ENCODE assay signal across 9 mouse cellular contexts in the genomic region with DNA sequence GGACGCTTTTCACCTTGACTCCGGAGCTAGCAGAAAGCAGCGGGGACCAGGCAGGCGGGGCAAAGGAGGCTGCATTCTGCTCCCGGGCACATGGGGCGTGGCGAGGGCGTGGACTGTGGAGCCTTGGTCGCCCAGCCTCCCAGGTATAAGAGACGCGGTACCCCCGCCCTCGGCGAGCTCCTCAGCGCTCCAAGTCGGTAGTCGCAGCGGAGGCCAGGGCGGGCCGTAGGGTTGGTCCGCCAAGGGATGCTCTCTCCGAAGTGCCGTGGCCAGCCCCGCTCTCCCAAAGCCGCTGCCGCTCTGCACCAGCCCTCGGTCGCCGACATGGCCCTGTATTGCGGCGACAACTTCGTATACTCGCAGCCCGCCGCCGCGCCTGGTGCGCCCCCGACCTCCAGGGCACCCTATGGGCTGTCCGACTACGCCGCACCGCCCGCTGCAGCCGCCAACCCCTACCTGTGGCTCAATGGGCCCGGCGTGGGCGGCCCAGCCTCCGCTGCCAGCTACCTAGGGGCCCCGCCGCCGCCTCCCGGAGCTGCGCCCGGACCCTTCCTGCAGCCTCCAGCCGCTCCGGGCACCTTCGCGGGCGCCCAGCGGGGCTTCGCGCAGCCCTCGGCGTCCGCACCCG. TPM values are rescaled to one million over a fixed set of nuclear protein-coding genes. Genes with fewer than 3 reads are reported as not detected.
DNase-seq lines count a peak whose midpoint lies in the region; ATAC-seq and TF ChIP-seq lines count a peak whose summit lies in the region.
"Had no signal": no experiment of that assay in that cellular context is flagged by ENCODE, and none has a peak within 500 bp of the region (broad histone marks: within the 10 kb centered on the region; RNA-seq: fewer than 3 reads in every experiment).

A gene (plus strand): TSS at position 247 of the 628 bp plus-strand sequence.

- H3K27ac ChIP-seq in gastrocnemius, adult 2 months = no peak within 1 kb of the TSS
- H3K27ac ChIP-seq in ES-E14 (ENCODE audit: insufficient read depth, low read depth, low read length, poor library complexity, severe bottlenecking) = no peak within 1 kb of the TSS
- H3K27ac ChIP-seq in embryonic facial prominence, embryonic 15.5 days (replicated peaks) = no peak within 1 kb of the TSS
- H3K27ac ChIP-seq in liver, embryonic 13.5 days = no peak within 1 kb of the TSS

- H3K9ac ChIP-seq in ES-E14 (ENCODE audit: insufficient read depth, low read depth, low read length, poor library complexity, severe bottlenecking) = peak within 1 kb of the TSS; percentile 60
- H3K9ac ChIP-seq in embryonic facial prominence, embryonic 15.5 days = no peak within 1 kb of the TSS
- H3K9ac ChIP-seq in liver, embryonic 13.5 days = no peak within 1 kb of the TSS

- H3K4me3 ChIP-seq in gastrocnemius, adult 2 months = peak within 1 kb of the TSS; percentile 43
- peak within 1 kb of the TSS; percentile 74 to 78 for H3K4me3 ChIP-seq in ES-E14 (ENCODE audit: insufficient read depth in 1 of 2, low read depth in 1 of 2, low read length in 2 of 2, poor library complexity in 1 of 2, severe bottlenecking in 1 of 2)
- peak within 1 kb of the TSS; percentile 48 for H3K4me3 ChIP-seq in embryonic facial prominence, embryonic 15.5 days (replicated peaks)
- H3K4me3 ChIP-seq in liver, embryonic 13.5 days (replicated peaks) = peak within 1 kb of the TSS; percentile 44

- DNase-seq in gastrocnemius, adult 2 months = peak; percentile 23
- DNase-seq in gastrocnemius, adult 18-20 months (ENCODE audit: low spot score) = no peak
- peak; percentile 81 for DNase-seq in ES-E14 (ENCODE audit: low read depth, low spot score)
- peak; percentile 11 for DNase-seq in liver, embryonic 13.5 days
- DNase-seq in naive thymus-derived CD4-positive, alpha-beta T cell, adult 2 months (ENCODE audit: low read depth) = peak; percentile 8
- DNase-seq in frontal cortex, postnatal 14 days (ENCODE audit: low spot score in 2 of 2) = no peak

- H3K9me3 ChIP-seq in ES-E14 (ENCODE audit: control insufficient read depth, insufficient read depth, low read depth, low read length) = no peaks in the 10 kb centered on the region
- H3K9me3 ChIP-seq in embryonic facial prominence, embryonic 15.5 days (replicated peaks) = no peaks in the 10 kb centered on the region
- no peaks in the 10 kb centered on the region for H3K9me3 ChIP-seq in liver, embryonic 13.5 days (replicated peaks)

- peaks cover 0 to 2% of the 10 kb centered on the region in 2 experiments; a peak in 1 of 4 replicates for H3K4me1 ChIP-seq in ES-E14 (ENCODE audit: control insufficient read depth in 2 of 2, insufficient read depth in 2 of 2, low read length in 2 of 2, poor library complexity in 1 of 2)
- peaks cover 14% of the 10 kb centered on the region for H3K4me1 ChIP-seq in embryonic facial prominence, embryonic 15.5 days
- H3K4me1 ChIP-seq in liver, embryonic 13.5 days (replicated peaks) = peaks cover 4% of the 10 kb centered on the region; the same call in 1 of the 2 replicates

- peak within 1 kb of the TSS; percentile 85 for H3K4me2 ChIP-seq in embryonic facial prominence, embryonic 15.5 days (replicated peaks)
- H3K4me2 ChIP-seq in liver, embryonic 13.5 days = peak within 1 kb of the TSS; percentile 49

- H3K36me3 ChIP-seq in ES-E14 (ENCODE audit: control insufficient read depth, insufficient read depth, low read length, poor library complexity, severe bottlenecking) = peaks cover 6% of the 10 kb centered on the region; the same call in 1 of the 2 replicates
- no peaks in the 10 kb centered on the region for H3K36me3 ChIP-seq in embryonic facial prominence, embryonic 15.5 days
- H3K36me3 ChIP-seq in liver, embryonic 13.5 days = no peaks in the 10 kb centered on the region

- in situ Hi-C loops in ES-E14 (cut with MboI; ENCODE audit: low sequenced_read_pairs in 2 of 2, unreplicated experiment in 2 of 2) = no loop called here

- peak; percentile 81 for ATAC-seq in embryonic facial prominence, embryonic 15.5 days (ENCODE audit: insufficient number of reproducible peaks, low FRiP score, low TSS enrichment, low read depth)
- ATAC-seq in inflammation-experienced regulatory T-cells, adult 6 months = peak; percentile 41
- ATAC-seq in liver, embryonic 13.5 days (ENCODE audit: low read depth) = no peak

- under 1% methylated on average over 67 of the region's 67 CpGs for WGBS in embryonic facial prominence, embryonic 15.5 days
- 1% methylated on average over 67 of the region's 67 CpGs for WGBS in liver, embryonic 13.5 days (ENCODE audit: insufficient replicate concordance)

- intact Hi-C loops in gastrocnemius, adult 2 months (cut with DNase I) = loop anchor here (10.0 kb wide), 1 partner anchor 168 kb away; no protein-coding TSS in a partner anchor

- peaks cover 68% of the 10 kb centered on the region for H3K27me3 ChIP-seq in embryonic facial prominence, embryonic 15.5 days
- H3K27me3 ChIP-seq in liver, embryonic 13.5 days = peaks cover 91% of the 10 kb centered on the region

- no peak for TF ChIP-seq CTCF in gastrocnemius, adult 2 months (IDR thresholded peaks at IDR 0.05)

TF ChIP-seq in ES-E14, 5 proteins besides CTCF, POLR2A, EP300 and RAD21:
- no peak for TF ChIP-seq HCFC1 (IDR thresholded peaks at IDR 0.05; ENCODE audit: borderline replicate concordance, insufficient read depth, low read length)
- no peak for TF ChIP-seq ZC3H11A (IDR thresholded peaks at IDR 0.05; ENCODE audit: borderline replicate concordance, low read depth, low read length)
- no peak for TF ChIP-seq MAFK (IDR thresholded peaks at IDR 0.05; ENCODE audit: insufficient read depth, low read depth, low read length)
- no peak for TF ChIP-seq ZNF384 (IDR thresholded peaks at IDR 0.05; ENCODE audit: low read depth, low read length)
- TF ChIP-seq CHD2 (IDR thresholded peaks at IDR 0.05; ENCODE audit: low read depth, low read length) = no peak

RNA-seq across cellular contexts. Expression of the gene that starts here (rescaled TPM):
- total RNA-seq in gastrocnemius, adult 2 months (2021) = not detected
- not detected for total RNA-seq in gastrocnemius, adult 18-20 months (2021)
- total RNA-seq in ES-E14 (2012; rRNA removed) = 3.5 and 4.2 TPM in 2 replicates
- 2.0 and 2.1 TPM in 2 replicates for polyA plus RNA-seq in embryonic facial prominence, embryonic 15.5 days (2015; fragmentation: Nextera tagmentation; extraction: Ambion mirVana)
- polyA plus RNA-seq in inflammation-experienced regulatory T-cells, adult 6 months (2017; shearing (Covaris generic)) = not detected
- polyA plus RNA-seq in liver, embryonic 13.5 days (2015; fragmentation: Nextera tagmentation; extraction: Ambion mirVana) = not detected in 2 replicates
- polyA plus RNA-seq: frontal cortex, adult 2 months had no signal

Comparison
In these comparisons a context has a peak if more than half of its experiments do, and no peak if none do; other contexts are left out.
1. Peak in DNase-seq and H3K4me3 ChIP-seq in gastrocnemius, adult 2 months; RNA of the gene not detected or under 1 TPM.
2. Peak in ATAC-seq in inflammation-experienced regulatory T-cells, adult 6 months; RNA of the gene not detected or under 1 TPM.
3. Peak in DNase-seq, H3K4me3 ChIP-seq and H3K4me2 ChIP-seq in liver, embryonic 13.5 days; RNA of the gene not detected or under 1 TPM.
4. DNase-seq: peak in ES-E14 (single experiment) and naive thymus-derived CD4-positive, alpha-beta T cell, adult 2 months (single experiment); none in gastrocnemius, adult 18-20 months (single experiment) and frontal cortex, postnatal 14 days (0 of 2).
5. Peak in every context shown above with its lines, with median percentiles within 50 percentile points of each other: H3K4me3 ChIP-seq.